Mouse (Mus musculus) layer of hippocampus, postnatal 36 days (tissue): ENCODE results near the gene Olfr1175-ps. TPM values are rescaled to one million over a fixed set of nuclear protein-coding genes. Genes with fewer than 3 reads are reported as not detected.

Experiments used
- DNase-seq, 2 experiments: peaks; one replicate each; pipeline ENCODE4 v3.0.0; 2022
- total RNA-seq, 2 experiments: library from RNA; stranded (reverse); gene quantifications; 2 replicates each; pipeline ENCODE4 v1.2.3; 2021

The Olfr1175-ps gene
- not detected for total RNA-seq

DNA sequence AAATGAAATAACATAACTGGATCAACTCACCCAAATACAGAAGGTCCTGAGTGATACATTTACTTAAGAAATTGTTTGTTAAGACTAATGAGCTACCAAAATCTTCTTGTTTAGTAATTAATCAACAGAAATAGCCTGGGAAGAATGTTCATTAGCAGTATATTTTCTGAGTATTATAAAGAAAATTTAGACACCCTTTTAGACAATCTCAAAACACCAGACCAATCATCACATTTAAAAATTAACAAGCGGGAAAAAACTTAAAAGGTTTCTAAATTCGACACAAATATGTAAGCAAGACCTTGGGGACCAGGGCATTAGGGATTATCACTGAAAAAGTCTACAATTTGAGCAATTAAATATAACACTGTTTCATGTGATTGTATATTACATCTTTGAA is at the start of gene Olfr1175-ps:
TSS of gene Olfr1175-ps (minus strand) at position 101 of the 400 bp plus-strand sequence.
- no peak for DNase-seq

GRCm38 (mm10) chr2:88356304-88356703 is 29.3 kb upstream of the Olfr1175-ps start:
- DNase-seq: no peak

- no peak for DNase-seq
Measured at GRCm38 (mm10) chr2:88346392-88346791, 19.4 kb upstream of the Olfr1175-ps start, which contains the start of gene Olfr1177-ps. Gene Olfr1177-ps, minus strand, starts transcription at chr2:88346492.

- no peak for DNase-seq
Measured at GRCm38 (mm10) chr2:88336421-88336820, 9.4 kb upstream of the Olfr1175-ps start, which contains the start of gene Olfr1176. Gene Olfr1176, plus strand, starts transcription at chr2:88336721.

DNA sequence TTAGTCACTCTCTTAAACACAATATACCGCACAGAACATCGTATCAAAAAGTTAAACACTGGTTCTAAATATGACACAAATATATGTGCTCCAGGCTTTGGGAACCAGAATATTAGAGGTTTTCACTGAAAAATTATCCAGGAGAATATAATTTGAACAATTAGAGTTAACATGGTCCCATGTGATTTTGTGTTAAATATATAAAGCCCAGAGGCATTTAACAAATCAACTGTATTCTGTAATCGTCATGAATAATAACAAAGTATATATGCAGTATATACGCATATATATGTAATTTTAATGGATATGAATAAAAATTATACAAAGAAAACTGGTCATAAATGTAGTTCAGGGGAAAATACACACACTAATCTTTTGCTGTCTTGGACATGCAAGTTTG is 12.0 kb downstream of the Olfr1175-ps start, which contains the start of gene Olfr1174-ps:
TSS of gene Olfr1174-ps (minus strand) at position 101 of the 400 bp plus-strand sequence.
- DNase-seq: no peak

DNA sequence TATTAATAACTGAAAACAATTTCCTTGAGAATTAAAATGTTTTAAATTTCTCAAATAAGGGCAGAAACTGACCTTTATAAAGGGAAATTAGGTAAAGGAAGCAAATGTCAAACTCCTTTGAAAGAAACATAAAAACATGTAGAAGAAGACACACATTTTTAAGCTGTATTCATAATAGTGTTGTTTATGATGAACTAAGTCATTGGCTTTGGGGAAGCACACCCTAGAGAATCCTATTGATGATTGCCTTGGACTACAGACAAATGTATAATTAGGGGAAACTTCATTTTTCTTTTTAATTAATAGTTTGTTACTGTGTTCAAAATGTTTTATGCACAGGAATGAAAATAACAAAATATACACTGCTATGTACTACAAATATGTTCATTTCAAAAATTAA is 47.2 kb downstream of the Olfr1175-ps start, which contains the start of gene Olfr1173:
TSS of gene Olfr1173 (minus strand) at position 101 of the 400 bp plus-strand sequence.
- no peak for DNase-seq

Other genes starting within 250 kb of the Olfr1175-ps start
- gene Olfr1164, start 233.2 kb downstream of the Olfr1175-ps start, total RNA-seq: not detected
- not detected for gene Olfr1166, start 198.9 kb downstream of the Olfr1175-ps start, total RNA-seq
- gene Olfr1167, start 172.0 kb downstream of the Olfr1175-ps start, total RNA-seq: not detected
- gene Olfr1168, start 145.3 kb downstream of the Olfr1175-ps start, total RNA-seq: not detected
- not detected for gene Olfr1170, start 98.9 kb downstream of the Olfr1175-ps start, total RNA-seq
- gene Olfr1173, start 47.3 kb downstream of the Olfr1175-ps start, total RNA-seq: not detected
- not detected for gene Olfr1174-ps, start 12.1 kb downstream of the Olfr1175-ps start, total RNA-seq
- gene Olfr1176, start 9.5 kb upstream of the Olfr1175-ps start, total RNA-seq: not detected
- not detected for gene Olfr1177-ps, start 19.3 kb upstream of the Olfr1175-ps start, total RNA-seq
- gene Olfr1178, start 59.8 kb upstream of the Olfr1175-ps start, total RNA-seq: not detected
- not detected for gene Olfr1179, start 79.2 kb upstream of the Olfr1175-ps start, total RNA-seq
- not detected for gene Olfr1180, start 91.9 kb upstream of the Olfr1175-ps start, total RNA-seq
- not detected for gene Olfr1181, start 99.0 kb upstream of the Olfr1175-ps start, total RNA-seq
- gene Gm13757, start 121.9 kb upstream of the Olfr1175-ps start, total RNA-seq: not detected
- not detected for gene Olfr1183, start 127.7 kb upstream of the Olfr1175-ps start, total RNA-seq
- gene Olfr1184, start 156.4 kb upstream of the Olfr1175-ps start, total RNA-seq: not detected
- gene Olfr1185-ps1, start 166.1 kb upstream of the Olfr1175-ps start, total RNA-seq: not detected
- gene Olfr1186, start 191.3 kb upstream of the Olfr1175-ps start, total RNA-seq: not detected
- gene Olfr1188, start 229.7 kb upstream of the Olfr1175-ps start, total RNA-seq: not detected